Mouse (Mus musculus): ENCODE results near the gene 4932438H23Rik.
"Not testable (repeated sequence)": the region's sequence is repeated elsewhere in the genome, so short reads cannot be mapped to it uniquely, and the experiment has no call there.

4932438H23Rik gene

DNA sequence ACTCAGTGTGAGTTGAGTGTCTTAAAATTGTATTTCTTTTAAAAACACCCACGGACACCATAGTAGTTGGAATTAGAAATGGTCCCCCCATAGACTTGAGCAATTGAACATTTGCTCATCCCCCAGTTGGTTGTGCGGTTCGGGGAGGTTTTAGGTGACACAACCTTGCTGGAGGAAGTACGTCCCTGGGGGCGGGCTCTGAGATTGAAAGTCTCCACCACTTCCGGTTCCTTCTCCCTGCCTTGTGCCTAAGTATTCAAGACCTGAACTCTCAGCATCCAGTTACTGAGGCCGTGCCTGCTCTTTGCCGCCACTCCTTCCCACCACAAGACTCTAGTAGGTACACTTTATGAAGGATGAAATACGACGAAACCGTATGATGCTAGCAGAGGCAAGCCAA is 2.9 kb upstream of the 4932438H23Rik start:
- no peak for DNase-seq

DNA sequence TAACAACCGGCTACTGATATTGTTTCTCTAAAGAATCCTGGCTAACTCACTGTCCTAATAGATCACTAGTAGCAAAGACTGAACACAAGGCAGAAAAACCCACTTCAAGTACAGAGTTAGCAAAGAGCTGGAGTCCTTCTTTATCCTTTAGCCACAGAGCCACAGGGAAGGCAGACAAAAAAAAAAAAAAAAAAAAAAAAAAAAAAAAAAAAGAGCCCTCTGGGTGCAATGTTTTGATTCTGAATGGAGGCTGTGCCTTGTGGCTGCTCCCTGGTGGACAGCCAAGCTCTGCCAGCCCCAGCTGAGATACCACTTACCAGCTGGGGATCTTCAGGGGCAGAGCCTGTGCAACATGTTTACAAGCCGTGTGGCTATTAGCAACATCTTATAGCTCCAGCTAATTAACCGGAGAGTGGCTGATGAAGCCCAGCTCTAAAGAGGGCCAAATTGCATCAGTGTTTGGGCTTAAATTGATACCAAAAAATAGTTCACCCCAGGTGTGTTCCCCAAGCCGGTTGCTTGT is 2.1 kb upstream of the 4932438H23Rik start:
- no peak for DNase-seq

DNA sequence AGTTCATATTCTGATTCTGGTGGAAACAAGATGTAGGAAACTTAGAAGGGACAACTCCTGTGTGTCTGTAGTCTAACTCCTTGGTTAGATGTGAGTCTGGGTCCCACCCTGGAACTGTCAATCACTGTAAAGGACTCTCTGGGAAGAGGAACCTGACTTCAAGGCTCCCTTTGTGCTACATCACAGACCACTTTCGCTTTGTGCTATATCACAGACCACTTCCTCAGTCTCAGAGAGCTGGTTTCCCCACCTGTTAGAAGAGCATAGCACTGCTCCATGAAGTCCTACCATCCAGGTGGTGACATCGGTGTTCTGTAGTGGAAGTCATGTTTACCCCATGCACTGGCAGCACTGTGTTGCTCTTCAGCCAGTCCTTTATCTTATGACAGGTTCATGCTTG is 1.1 kb upstream of the 4932438H23Rik start:
- DNase-seq = no peak

DNA sequence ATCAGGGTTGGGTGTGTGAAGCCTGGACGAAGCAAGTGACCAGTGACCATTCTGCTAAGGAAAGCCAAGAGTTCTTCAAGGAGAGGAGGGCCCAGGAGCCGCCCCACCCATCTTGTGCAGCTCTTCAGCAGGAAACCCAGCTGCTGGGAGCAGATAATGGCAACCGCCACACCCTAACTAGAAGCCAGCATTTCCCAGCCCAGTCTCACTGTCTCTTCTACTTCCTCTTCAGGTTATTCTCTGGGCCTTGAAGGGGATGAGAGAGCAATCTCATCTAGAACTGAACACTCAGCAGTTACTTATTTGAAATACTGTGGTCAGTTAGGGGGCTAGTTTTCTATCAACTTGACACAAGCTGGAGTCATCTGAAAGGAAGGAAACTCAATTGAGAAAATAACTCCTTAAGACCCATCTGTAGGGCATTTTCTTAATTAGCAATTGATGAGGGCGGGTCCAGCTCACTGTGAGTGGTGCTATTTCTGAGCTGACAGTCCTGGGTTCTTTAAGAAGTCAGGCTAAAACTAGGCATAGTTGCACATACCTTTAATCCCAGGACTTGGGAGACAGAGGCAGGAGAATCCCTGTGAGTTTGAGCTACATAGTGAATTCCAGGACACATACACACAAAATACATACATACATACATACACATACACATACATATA is 8.1 kb downstream of the 4932438H23Rik start:
- DNase-seq = no peak

DNA sequence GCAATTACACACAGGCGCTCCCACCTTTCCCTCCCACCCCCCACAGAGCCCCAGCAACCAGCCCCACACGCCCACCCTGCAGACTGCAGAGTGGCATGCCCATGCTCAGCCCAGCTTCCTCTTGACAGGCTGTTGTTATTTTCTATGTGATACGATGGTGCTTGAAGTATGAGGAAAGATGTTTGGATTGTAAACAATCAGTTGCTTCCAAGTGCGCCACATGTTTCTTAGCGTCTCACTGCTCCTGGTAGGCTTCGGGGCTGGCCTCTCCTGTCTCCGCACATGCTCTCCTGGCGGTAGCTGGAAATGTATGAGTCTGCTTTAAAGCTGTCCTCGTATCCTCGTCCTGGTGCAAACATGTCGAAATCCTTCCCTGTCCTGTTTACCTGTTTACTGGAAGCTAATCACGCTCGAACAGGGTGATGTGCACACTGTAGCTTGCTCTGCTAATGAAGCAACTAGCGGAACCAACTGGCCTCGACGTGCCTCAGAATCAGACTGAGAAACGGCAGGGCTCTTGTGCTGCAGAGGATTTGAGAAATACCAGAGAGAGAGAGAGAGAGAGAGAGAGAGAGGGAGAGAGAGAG is 9.6 kb downstream of the 4932438H23Rik start:
- no peak for DNase-seq

DNA sequence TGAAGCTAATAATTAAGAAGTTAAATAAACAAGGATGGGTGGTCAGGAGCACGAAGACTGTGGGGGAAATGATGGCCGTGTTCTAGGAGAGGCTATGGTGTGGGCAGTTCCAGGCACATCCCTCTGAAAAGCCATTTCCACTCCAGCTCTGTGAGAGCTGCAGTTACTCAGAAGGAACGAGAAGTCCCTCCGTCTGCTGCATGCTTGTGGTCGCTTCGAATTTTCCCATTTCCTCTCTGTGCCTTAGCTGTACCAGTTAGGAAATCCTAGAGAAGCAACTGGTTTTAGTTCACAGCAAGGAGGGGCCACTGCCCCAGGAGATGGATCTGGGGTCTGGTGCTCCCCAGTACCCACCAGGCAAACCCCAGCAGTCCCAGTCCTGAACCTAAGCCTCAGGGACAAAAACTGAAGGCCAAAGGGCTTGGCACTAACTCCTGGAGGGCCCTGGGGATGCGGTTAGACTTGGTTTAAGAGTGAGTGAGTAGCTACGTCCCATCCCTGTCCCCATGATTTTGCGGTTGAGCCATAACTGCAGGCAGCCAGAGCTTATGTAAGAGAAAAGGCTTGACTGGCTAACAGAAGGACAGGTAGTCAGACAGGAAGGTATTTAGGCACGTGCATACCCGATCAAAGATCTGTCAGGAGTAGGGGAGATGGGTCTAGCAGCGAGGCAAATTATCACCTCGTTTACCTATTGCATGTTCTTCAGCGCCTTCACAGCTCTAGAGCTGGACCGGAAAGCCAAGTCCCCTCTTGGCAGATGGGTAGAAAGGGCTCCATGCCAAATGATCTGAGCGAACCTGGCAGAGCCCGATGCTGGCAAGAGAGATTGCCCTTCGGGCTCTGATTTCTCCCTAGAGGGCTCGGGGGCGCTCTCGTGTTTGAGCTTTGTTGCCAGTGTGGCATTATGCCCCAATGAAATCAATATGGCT is 10.3 kb downstream of the 4932438H23Rik start:
- no peak for DNase-seq

DNA sequence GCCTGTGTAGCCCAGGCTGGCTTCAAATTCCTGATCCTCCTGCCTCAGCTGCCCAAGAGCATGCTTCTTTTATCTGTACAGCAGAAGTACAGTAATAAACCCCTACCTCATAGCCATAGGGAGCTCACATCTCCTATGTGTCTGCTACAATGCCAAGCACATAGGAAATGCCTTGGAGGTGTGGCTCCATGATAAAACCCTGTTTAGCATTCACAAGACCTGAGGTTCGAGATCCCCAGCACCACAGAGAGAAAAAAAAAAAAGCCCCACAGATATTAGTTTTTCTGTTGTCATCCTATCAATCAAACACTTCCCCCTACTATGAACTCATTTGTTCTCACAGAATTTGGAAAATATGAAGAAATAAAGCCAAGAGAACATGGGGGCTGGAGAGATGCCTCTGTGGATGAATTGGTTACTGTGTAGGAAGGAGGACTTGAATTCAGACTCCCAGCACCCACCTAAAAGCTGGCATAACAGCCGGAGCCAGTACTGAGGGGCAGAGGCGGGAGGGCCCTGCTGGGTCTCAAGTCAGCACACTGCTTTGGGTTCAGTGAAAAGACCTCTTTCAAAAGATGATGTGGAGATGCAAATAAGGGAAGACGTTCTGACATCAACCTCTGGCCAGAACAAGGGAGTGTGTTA is 11.8 kb downstream of the 4932438H23Rik start:
- no peak for DNase-seq

DNA sequence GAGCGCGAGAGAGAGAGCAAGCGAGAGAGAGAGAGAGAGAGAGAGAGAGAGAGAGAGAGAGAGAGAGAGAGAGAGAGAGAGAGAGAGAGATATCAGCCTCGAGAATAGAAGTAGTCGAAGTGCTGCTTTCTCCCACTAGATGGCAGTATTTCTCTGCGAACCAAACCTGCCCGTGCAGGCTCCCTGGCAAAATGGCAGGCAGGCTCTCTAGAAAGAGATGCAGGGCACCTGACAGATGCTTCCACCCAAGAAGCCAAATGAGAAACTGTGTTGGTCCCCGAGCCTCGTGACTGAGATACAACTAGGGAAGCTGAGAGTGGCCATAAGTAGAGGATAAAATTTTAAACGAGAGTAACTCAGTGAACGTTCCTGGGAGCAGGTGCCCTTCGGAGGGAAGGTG is 13.4 kb downstream of the 4932438H23Rik start:
- DNase-seq = peak; percentile 73

DNA sequence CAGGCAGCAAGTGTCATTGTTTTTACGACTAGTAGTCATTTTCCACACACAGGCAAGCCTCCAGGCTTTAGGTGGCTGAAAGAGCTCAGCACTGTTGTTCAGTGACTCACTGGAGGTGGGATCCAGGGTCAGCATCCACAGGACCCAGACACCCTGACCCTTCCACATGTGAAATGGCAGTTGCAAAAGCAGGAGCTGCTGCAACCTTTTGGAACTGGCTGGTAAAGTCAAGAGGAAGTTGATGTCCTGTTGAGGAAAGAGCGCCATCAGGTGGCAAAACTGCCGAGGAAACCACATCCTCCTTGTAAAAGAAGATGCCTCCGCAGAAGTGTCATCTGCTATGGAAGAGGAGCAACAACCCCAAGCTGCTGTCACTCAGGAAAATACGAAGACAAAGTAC is 18.7 kb downstream of the 4932438H23Rik start:
- peak; percentile 38 for DNase-seq

DNA sequence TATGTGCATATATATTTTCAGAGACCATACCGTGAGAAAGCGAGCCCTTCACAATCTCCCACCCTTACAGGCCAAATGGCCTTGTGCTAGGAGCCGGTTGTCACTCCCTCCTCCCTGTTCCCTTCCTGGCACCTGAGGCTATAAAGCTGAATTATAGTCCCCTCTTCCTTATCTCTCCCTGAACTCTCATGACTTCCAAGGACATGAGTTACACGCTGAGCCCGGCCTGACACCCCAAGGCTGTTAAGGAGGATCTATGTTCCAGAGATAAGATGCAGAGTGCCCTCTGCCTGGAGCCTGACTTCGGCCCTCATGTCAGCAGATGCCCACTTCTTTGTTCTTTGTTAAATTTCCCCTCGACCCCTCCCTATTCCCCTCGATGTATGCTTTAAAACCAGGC is 19.5 kb downstream of the 4932438H23Rik start:
- DNase-seq = not testable (repeated sequence)

DNA sequence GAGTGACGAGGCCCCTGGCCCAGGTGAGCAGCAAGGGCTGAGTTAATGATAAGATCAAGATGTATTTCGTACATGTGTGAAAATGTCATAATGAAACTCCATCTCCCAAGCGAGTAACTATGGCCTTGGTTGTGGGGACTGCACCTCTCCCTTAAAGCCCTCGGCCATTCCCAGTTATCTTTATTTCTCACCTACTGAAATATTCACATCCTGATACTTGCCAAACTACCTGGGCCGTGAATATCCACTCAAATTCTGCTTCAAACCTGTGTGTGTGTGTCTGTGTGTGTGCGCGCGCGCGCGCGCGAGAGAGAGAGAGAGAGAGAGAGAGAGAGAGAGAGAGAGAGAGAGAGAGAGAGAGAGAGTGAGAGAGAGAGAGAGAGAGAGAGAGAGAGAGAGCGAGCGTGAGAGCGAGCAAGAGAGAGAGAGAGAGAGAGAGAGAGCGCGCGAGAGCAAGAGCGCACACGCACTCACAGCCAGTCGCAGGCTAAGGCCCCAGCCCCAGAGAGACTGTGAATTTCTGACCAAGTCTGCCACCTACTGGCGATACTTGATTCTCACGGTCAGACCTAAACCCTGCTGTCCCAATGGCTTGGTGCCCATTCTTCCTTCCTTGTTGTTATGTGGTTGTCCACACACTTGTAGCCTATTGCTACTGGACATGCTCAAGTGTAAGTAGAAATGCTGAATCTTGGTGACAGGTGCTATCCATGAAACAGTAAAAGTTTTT is 21.6 kb downstream of the 4932438H23Rik start:
- DNase-seq = peak; percentile 93

DNA sequence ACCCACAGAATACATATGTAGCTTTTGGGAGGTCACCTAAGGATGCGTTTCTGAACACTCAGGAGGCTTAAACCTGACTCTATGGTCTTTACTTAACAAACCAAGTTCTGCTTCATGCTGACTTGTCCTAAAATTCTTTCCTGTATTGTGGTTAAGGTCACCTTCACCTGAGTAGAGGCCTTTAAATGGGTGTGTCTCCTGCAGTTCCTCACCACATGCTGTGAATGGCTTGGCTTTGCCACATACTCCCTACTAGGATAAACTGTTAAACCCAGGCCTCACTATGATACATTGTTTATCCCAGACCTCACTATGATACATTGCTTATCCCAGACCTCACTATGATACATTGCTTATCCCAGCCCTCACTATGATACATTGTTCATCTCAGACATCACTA is 22.7 kb downstream of the 4932438H23Rik start:
- no peak for DNase-seq

DNA sequence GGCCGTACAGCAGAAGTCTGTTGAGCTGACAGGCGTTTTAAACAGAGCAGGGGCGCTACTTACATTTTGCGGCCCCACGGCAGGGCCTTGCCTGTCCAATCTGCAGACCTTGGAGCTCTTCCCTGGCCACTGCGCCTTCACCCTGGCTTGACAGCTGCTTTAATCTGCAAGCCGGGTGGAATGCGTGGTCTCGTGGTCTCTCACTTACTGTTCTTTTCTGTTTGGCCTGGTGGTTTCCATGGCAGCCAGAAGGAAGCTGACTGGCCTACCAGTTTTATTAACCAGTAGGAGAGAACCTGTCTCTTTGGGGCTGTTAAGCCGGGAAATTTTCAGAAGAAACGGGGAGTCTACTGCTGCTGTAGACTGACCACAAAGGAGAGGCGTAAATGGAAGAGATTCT is 26.0 kb downstream of the 4932438H23Rik start:
- DNase-seq = no peak

DNA sequence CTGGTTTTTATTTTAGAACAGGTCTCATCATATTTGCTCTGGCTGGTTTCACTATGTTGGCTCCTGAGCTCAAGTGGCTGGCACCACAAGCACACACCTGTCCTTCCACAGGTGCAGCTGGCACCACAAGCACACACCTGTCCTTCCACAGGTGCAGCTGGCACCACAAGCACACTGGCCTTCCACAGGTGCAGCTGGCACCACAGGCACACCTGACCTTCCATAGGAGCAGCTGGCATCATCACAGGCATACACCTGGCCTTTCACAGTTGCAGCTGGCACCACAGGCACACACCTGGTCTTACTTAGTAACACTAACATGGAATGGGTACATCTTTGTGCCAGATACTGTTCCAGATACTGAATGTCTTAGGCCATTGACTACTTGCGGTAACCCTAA is 27.8 kb downstream of the 4932438H23Rik start:
- DNase-seq = no peak

DNA sequence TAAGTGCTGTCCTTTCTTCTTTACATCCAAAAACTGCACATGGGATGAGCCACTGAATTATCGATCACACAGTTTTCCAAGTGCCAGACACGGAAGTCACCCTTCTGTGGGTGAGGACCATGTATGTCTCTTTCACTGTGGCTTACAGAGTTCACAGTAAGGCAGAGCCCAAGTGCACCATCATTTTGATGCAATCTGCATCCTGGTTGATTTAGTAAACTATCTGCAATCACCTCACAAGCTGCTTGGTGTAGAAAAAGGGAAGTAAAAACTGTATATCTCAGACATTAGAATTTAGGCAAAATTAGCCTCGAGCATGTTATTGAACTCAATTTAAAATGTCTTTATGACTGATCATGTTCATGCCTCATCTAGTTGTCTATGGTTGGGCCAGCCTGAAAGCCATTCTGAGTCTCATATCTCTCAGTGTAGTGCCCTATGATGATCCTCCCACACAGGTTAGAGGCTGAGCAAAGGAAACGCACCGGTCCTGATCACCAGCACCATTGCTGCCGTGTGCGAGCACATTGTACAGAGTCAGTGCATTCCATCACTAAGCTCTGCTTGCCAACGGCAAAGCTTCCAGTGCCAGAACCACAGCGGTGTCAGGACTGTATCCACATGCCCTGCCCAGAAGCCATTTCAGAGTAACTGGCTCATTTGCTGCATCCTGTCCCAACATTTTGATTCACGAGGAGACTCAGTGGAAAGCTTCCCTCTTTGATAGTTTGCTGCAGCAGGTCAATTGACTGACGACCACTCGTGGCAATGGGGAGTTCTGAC is 30.1 kb downstream of the 4932438H23Rik start:
- no peak for DNase-seq

DNA sequence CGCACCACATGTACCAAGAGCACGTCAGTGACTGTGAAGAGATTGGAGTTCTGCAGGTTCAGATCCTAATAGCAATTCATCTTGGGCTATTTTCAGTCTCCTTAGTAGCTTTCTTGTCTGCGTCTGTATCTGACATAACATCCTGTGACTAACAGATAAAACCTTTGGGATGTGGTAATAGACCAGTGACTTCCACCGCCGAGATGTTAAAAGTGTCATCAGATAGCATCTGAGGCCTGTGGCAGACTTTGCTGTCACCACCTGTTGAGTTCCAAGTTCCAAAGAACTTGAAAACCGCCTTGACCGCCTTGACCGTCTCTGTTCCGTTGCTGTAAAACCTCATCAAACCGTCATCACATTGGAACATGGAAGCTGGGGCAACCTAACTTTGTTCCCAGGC is 31.1 kb downstream of the 4932438H23Rik start:
- DNase-seq = no peak

DNA sequence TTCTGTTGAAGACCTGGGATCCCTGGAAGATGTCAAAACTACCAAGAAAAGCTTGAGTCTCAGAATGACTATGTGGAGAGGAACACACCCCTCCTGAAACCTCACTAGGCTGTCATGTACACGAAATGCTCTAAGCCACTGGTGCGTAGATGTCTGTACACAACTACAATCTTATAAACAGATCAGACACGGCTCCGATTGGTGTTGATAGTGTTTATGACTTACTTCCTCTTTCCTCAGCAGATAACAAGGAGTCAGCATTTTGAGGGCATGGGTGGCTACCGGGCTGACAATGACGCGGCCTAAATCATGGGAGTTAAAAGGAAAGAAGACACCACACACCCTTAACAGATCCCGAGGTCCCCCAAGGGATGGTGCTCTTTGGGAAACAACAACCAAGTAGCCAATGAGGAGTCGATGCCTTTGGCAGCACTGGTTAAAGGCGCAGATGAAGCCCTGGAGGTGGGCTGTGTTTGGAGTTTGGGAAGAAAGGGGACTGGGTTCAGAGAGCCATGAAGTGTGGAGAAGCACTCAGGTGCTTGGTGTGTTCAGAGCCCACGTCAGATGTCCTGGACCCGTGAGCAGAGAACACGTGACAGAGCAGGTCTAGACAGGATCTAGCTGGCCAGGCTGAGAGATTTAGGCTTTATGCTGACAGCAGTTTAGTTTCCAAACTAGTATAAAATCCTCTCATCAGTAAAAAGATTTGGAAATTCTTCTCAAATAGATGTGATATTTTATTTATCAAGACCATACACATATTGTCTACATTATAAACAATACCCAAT is 33.2 kb downstream of the 4932438H23Rik start:
- peak; percentile 20 for DNase-seq

DNA sequence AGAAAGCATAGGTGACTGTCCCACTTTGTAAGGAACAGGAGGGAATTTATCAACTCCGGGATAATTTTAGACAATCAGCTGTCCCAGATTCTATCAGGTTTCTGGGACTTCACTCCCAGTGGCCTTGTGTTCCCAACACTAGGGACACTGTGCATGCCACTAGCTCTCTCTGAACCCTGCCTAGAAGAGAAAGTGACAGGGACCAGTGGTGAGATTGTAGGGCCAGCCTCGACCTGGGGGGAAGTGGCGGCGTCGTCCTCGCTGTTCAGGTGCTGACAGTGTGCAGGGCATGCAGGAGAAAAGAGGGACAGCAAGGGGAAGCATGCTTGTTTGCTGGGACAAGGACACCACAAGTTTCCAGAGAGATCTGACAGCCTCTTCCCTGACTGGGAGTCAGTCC is 37.2 kb downstream of the 4932438H23Rik start:
- no peak for DNase-seq

DNA sequence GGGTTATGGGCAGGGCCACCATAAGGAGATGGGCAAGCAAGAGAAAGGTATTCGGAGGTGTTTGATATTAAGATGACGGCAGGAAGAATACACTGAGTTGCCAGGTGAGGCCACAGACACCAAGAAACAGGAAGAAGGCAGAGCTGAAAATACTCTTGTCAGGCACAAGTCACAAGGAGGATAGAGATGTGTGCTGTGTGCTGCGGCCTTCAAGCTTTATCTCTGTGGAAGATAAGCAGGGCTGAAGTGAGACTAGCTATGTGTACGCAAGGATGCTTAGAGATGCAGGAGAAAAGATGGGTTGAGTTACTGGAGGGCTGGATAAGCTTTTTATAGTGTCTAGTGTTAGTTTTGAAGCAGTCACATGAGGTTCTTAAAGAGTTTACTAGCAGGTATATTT is 37.7 kb downstream of the 4932438H23Rik start:
- DNase-seq = no peak

DNA sequence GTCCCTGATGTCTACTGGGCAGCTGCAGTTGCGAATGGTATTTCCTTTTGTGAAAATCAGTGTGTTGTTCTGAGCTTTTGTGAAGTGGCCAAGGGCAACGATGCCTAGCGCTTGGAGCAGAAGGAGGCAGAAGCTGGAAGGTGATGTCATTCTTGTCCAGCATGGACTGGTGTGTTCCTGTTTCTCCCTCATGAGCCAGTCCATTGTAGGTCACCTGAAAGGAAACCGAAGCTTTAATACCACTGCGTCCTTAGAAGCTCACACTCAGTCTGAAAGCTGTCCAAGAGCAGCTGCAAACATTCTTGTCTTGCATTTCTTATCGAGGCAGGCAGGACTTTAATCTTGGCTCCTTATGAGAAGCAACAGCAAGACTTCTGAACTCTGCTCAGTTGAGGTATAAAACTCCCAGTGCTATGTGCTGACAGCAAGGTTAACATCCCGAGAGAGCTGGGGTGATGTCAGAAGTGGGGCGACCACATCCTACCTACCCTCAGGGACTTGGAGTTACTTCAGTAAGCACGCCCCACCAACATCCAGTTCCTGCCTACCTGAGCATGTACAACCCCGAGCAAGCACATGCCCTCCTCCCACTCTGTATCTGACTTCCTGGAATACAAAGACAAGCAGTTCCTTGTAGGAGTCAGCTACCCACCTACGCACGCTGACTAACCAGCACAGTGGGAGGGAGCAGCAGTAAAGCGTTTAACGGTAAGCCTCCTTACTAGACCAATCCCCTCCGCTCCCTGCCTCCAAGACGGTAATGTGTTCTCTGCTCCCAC is 38.7 kb downstream of the 4932438H23Rik start:
- DNase-seq = peak; percentile 54

All from kidney, adult 9 months (tissue).